Mouse (Mus musculus): ENCODE measurements at regions not wholly inside any gene's neighbourhood (a gene's known extent, or its start where the extent isn't known, plus 50 kb on each side); places are given as distances from the start of the nearest gene placed in this dataset.
A peak's percentile ranks its signal among the peaks of the same experiment; 100 is the strongest.
"Not testable (repeated sequence)": the region's sequence is repeated elsewhere in the genome, so short reads cannot be mapped to it uniquely, and the experiment has no call there.

DNA sequence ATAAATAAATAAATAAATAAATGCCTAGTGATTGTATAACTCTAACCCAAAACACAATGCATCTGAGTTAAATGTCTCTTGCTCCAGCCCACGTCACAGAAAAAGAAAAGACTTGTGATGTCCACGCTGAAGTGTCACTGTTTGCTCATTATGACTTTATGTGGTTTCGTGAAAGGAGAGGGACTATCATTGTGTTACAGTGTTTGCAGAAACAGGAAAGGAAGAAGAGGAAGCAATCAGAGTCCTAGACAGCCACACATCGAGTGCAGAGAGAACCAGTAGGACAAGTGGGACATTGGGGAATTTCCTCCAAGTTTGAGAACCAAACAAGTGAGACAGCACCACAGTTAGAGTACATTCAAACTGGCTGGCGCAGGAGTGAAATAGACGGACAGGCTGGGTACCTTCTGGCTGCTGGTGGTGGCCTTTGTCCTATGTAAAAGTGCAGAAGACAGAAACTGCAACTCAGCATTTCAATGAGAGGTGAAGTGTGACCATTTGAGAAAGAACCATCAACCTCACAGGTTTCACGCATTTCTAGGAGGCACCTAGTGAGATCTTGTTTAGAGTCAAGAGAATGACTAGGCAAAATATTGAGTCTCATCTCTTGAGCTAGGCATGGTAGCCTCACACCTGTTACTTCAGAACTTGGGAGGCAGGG lies 59.6 kb downstream of the Fasl start:
- H3K27ac ChIP-seq (ENCODE audit: control insufficient read depth, insufficient read depth, low read depth, low read length), result no peak overlapping the region
- no peaks in the 10 kb centered on the region; the same call in 1 of the 2 replicates for H3K4me1 ChIP-seq (ENCODE audit: control insufficient read depth, insufficient read depth, low read length)
- no peak overlapping the region for H3K4me3 ChIP-seq (ENCODE audit: control insufficient read depth, low read depth, low read length)
- H3K36me3 ChIP-seq (ENCODE audit: control insufficient read depth, insufficient read depth, low read length), result no peaks in the 10 kb centered on the region
- H3K27me3 ChIP-seq (ENCODE audit: control insufficient read depth, insufficient read depth, low read length), result no peaks in the 10 kb centered on the region
- TF ChIP-seq CTCF (IDR thresholded peaks at IDR 0.05; ENCODE audit: control insufficient read depth, insufficient read depth, insufficient replicate concordance, low read depth, low read length) (no peak), POLR2A (IDR thresholded peaks at IDR 0.05; ENCODE audit: control insufficient read depth, low read depth, low read length) (no peak)

DNA sequence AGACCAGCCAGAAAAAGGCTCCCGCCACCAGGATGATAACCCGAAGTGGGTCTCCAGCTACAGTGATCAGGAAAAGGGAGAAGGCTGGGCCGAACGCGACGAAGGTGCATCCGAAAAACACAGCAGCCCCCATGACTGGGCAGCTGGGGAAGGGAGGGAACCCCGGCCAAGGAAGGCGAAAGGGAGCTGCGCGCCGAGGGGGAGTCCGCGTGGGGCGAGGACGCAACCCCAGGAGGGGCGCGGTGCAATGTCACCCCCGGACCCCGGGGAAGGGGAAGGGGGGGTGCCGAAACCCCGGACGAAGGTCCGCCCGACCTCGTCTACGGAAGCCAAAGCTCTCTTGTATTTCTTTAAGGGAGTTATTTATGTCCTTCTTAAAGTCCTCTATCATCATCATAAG lies 60.9 kb downstream of the Fasl start:
- H3K27me3 ChIP-seq (ENCODE audit: control insufficient read depth, insufficient read depth, low read length); H3K4me3 ChIP-seq (ENCODE audit: control insufficient read depth, low read depth, low read length); H3K36me3 ChIP-seq (ENCODE audit: control insufficient read depth, insufficient read depth, low read length); H3K4me1 ChIP-seq (ENCODE audit: control insufficient read depth, insufficient read depth, low read length); H3K27ac ChIP-seq (ENCODE audit: control insufficient read depth, insufficient read depth, low read depth, low read length): not testable (repeated sequence)

DNA sequence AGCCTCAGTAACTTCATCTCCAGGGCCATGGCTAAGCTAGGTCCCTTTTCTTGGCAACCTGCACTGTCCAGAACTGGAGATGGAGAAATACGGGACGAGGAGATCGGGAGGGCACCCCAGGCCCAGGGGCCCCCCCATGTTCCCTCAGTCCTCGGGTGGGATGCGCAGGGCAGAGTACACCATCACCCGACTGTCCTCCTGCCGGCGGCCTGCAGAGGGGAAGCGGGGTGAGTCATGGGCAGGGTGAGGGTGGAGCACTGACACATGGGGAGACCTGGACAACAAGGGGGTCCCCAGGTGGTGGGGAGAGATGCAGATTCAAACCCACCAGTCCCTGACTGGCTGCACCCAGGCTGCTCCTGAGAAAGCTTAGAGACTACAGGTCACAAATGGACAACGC lies 62.2 kb downstream of the Fasl start:
- H3K27me3 ChIP-seq (ENCODE audit: control insufficient read depth, insufficient read depth, low read length); H3K4me1 ChIP-seq (ENCODE audit: control insufficient read depth, insufficient read depth, low read length); H3K27ac ChIP-seq (ENCODE audit: control insufficient read depth, insufficient read depth, low read depth, low read length); H3K4me3 ChIP-seq (ENCODE audit: control insufficient read depth, low read depth, low read length); H3K36me3 ChIP-seq (ENCODE audit: control insufficient read depth, insufficient read depth, low read length): not testable (repeated sequence)

DNA sequence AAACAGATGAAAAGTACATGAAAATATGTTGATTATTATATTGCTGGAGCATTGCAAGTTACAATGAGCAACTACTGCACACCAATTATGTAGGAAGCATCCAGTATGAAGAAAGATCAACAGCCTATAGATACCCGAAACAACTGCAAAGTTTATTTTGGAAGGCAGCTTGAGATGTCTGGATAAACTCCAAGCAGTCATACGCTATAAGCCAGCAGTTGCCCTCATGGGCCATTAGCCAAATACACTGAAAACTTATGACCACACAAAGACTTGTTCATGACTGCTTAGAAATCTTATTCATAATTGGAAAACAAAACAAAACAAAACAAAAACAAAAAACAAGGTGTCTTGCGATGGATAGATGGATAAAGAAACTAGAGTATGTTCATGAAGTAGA lies 68.4 kb downstream of the Fasl start:
- H3K27me3 ChIP-seq (ENCODE audit: control insufficient read depth, insufficient read depth, low read length), result no peaks in the 10 kb centered on the region
- H3K4me3 ChIP-seq (ENCODE audit: control insufficient read depth, low read depth, low read length), result no peak overlapping the region
- no peaks in the 10 kb centered on the region for H3K36me3 ChIP-seq (ENCODE audit: control insufficient read depth, insufficient read depth, low read length)
- TF ChIP-seq CTCF (IDR thresholded peaks at IDR 0.05; ENCODE audit: control insufficient read depth, insufficient read depth, insufficient replicate concordance, low read depth, low read length) (no peak), POLR2A (IDR thresholded peaks at IDR 0.05; ENCODE audit: control insufficient read depth, low read depth, low read length) (no peak)
- H3K27ac ChIP-seq (ENCODE audit: control insufficient read depth, insufficient read depth, low read depth, low read length), result no peak overlapping the region
- no peaks in the 10 kb centered on the region for H3K4me1 ChIP-seq (ENCODE audit: control insufficient read depth, insufficient read depth, low read length)

DNA sequence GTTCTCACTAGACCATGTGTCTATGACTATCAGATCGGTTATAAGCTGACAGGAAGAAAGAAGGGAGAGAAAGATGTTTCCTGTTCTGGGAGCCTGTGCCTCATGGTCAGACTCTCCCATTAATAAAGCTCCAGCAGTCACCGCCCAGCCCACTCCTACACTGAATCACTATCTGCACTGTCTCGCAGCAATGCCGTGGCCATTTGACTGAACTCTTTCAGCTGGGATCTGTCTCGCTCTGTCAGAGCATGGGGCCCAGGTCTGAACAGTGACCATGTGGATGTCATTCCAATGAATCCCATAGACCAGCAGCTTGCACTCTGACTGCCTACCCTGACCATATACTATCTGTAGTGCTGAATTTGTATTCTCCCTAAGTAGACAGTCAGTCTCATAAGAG lies 70.0 kb downstream of the Fasl start:
- Histone ChIP-seq H3K4me1 (ENCODE audit: control insufficient read depth, insufficient read depth, low read length) (no peaks in the 10 kb centered on the region), H3K27ac (ENCODE audit: control insufficient read depth, insufficient read depth, low read depth, low read length) (no peak overlapping the region), H3K36me3 (ENCODE audit: control insufficient read depth, insufficient read depth, low read length) (no peaks in the 10 kb centered on the region), H3K27me3 (ENCODE audit: control insufficient read depth, insufficient read depth, low read length) (no peaks in the 10 kb centered on the region), H3K4me3 (ENCODE audit: control insufficient read depth, low read depth, low read length) (no peak overlapping the region)
- TF ChIP-seq CTCF (IDR thresholded peaks at IDR 0.05; ENCODE audit: control insufficient read depth, insufficient read depth, insufficient replicate concordance, low read depth, low read length) (no peak), POLR2A (IDR thresholded peaks at IDR 0.05; ENCODE audit: control insufficient read depth, low read depth, low read length) (no peak)

DNA sequence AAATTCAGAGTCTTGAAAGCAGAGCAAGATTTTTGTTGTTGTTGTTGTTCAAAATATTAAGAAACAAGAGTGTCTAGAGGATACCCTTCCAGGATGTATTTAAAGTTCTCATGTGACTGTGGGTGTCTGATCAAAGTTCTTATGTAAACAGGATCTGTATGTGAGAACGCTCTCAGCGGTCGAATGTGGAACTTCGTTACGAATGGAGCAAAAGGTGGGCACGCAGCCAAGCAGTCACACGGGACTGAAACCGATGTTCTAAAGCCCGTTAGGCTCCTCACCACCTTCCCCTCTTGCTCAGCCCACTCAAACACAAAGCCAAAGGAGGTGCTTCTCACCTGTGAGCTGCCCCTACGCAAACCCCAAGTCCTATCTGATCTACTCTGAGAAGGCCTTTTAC lies 75.4 kb downstream of the Fasl start:
- Histone ChIP-seq H3K36me3 (ENCODE audit: control insufficient read depth, insufficient read depth, low read length) (no peaks in the 10 kb centered on the region), H3K27me3 (ENCODE audit: control insufficient read depth, insufficient read depth, low read length) (no peaks in the 10 kb centered on the region), H3K27ac (ENCODE audit: control insufficient read depth, insufficient read depth, low read depth, low read length) (peak overlapping the region; percentile 32; the same call in 1 of the 2 replicates), H3K4me3 (ENCODE audit: control insufficient read depth, low read depth, low read length) (no peak overlapping the region), H3K4me1 (ENCODE audit: control insufficient read depth, insufficient read depth, low read length) (peaks cover 3% of the 10 kb centered on the region; the same call in 1 of the 2 replicates)
- TF ChIP-seq POLR2A (IDR thresholded peaks at IDR 0.05; ENCODE audit: control insufficient read depth, low read depth, low read length) (0 out of 2 replicates have a peak, but pooled peaks have one; percentile 12), CTCF (IDR thresholded peaks at IDR 0.05; ENCODE audit: control insufficient read depth, insufficient read depth, insufficient replicate concordance, low read depth, low read length) (peak; percentile 22; the same call in 1 of the 2 replicates)

DNA sequence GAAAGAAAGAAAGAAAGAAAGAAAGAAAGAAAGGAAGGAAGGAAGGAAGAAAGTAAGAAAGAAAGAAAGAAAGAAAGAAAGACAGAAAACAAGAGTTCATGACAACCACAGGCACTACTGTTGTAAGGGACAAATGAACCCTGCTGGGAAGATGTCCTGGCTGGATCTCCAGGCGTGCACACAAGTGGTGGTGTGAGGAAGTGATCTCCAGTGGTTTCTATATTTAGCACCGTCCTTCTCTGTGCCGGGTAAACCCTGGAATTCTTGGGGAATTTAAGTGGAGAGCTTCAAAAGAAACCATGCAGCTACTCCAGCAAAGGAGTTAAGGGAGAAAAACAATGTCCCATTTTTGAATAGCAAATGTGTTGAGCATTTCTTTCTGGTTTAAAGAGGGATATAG lies 76.0 kb downstream of the Fasl start:
- Histone ChIP-seq H3K27ac (ENCODE audit: control insufficient read depth, insufficient read depth, low read depth, low read length) (no peak overlapping the region), H3K27me3 (ENCODE audit: control insufficient read depth, insufficient read depth, low read length) (no peaks in the 10 kb centered on the region), H3K36me3 (ENCODE audit: control insufficient read depth, insufficient read depth, low read length) (no peaks in the 10 kb centered on the region), H3K4me3 (ENCODE audit: control insufficient read depth, low read depth, low read length) (no peak overlapping the region), H3K4me1 (ENCODE audit: control insufficient read depth, insufficient read depth, low read length) (peaks cover 3% of the 10 kb centered on the region; the same call in 1 of the 2 replicates)
- TF ChIP-seq POLR2A (IDR thresholded peaks at IDR 0.05; ENCODE audit: control insufficient read depth, low read depth, low read length) (no peak), CTCF (IDR thresholded peaks at IDR 0.05; ENCODE audit: control insufficient read depth, insufficient read depth, insufficient replicate concordance, low read depth, low read length) (no peak)

DNA sequence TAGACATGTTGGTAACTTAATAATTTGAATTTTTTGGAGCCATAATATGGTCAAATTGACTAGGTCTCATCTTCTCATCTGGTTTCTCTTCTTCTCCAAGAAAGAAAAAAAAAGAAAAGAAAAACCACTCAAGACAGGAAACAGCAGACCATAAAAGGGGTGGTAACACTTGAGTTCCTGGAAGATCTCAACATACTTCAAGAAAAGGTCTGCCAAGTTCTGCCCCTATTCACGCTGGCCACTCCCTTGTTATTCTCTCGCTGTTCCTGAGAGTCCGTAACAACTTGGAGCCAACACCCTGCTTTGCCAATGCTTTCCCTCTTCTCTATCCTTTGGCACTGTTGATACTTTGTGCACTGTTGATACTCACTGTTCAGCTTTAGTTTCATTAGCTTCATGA lies 81.2 kb downstream of the Fasl start:
- H3K36me3 ChIP-seq (ENCODE audit: control insufficient read depth, insufficient read depth, low read length), result no peaks in the 10 kb centered on the region
- H3K27me3 ChIP-seq (ENCODE audit: control insufficient read depth, insufficient read depth, low read length), result no peaks in the 10 kb centered on the region
- no peak overlapping the region for H3K4me3 ChIP-seq (ENCODE audit: control insufficient read depth, low read depth, low read length)
- no peaks in the 10 kb centered on the region for H3K4me1 ChIP-seq (ENCODE audit: control insufficient read depth, insufficient read depth, low read length)
- TF ChIP-seq POLR2A (IDR thresholded peaks at IDR 0.05; ENCODE audit: control insufficient read depth, low read depth, low read length) (no peak), CTCF (IDR thresholded peaks at IDR 0.05; ENCODE audit: control insufficient read depth, insufficient read depth, insufficient replicate concordance, low read depth, low read length) (no peak)
- H3K27ac ChIP-seq (ENCODE audit: control insufficient read depth, insufficient read depth, low read depth, low read length), result no peak overlapping the region

Data from testis, adult 2 months (tissue).